Mouse (Mus musculus): ENCODE results near the gene Xab2.

- no peak for TF ChIP-seq CTCF (IDR thresholded peaks at IDR 0.05; ENCODE audit: low read depth)
- TF ChIP-seq EP300 (IDR thresholded peaks at IDR 0.05; ENCODE audit: low read depth) = no peak
These were observed 9.7 kb upstream of the Xab2 start, which contains the start of gene Stxbp2 for GRCm38 (mm10) chr8:3630647-3631477.

Measured in liver, postnatal 0 days (tissue).